Comparison of ENCODE assay signal across 7 mouse cellular contexts in genomic region chr19:23151651-23152070, GRCm38 (mm10). TPM values are rescaled to one million over a fixed set of nuclear protein-coding genes. Genes with fewer than 3 reads are reported as not detected.
DNase-seq lines count a peak whose midpoint lies in the region; ATAC-seq and TF ChIP-seq lines count a peak whose summit lies in the region.

No protein-coding gene starts in this region.

- TF ChIP-seq POLR2A in bone marrow macrophage, adult 2 months (IDR thresholded peaks at IDR 0.05; ENCODE audit: borderline replicate concordance, low read depth, low read length): no peak
- no peak for TF ChIP-seq POLR2A in spleen, adult 2 months (IDR thresholded peaks at IDR 0.05; ENCODE audit: low read depth, low read length)

- peak; percentile 51 for TF ChIP-seq CTCF in bone marrow macrophage, adult 2 months (IDR thresholded peaks at IDR 0.05; ENCODE audit: low read depth, low read length)
- peak; percentile 40; the same call in 1 of the 2 replicates for TF ChIP-seq CTCF in spleen, adult 2 months (IDR thresholded peaks at IDR 0.05; ENCODE audit: extremely low read depth, insufficient read depth, insufficient read length, insufficient replicate concordance)

- 0 out of 2 replicates have a peak, but pooled peaks cover 3% of the 10 kb centered on the region for H3K4me1 ChIP-seq in neural tube, embryonic 14.5 days (ENCODE audit: control insufficient read depth, insufficient read depth, low read length)
- H3K4me1 ChIP-seq in bone marrow macrophage, adult 2 months (ENCODE audit: control insufficient read depth, insufficient read depth, low read length): peaks cover 30% of the 10 kb centered on the region
- H3K4me1 ChIP-seq in liver, embryonic 15.5 days (replicated peaks): peaks cover 63% of the 10 kb centered on the region
- H3K4me1 ChIP-seq in spleen, adult 2 months (ENCODE audit: control insufficient read depth, insufficient read depth, insufficient read length): peaks cover 11% of the 10 kb centered on the region; the same call in 1 of the 2 replicates

- no peak overlapping the region for H3K4me2 ChIP-seq in neural tube, embryonic 14.5 days (ENCODE audit: low read depth, low read length)
- peak overlapping the region; percentile 71 for H3K4me2 ChIP-seq in liver, embryonic 15.5 days

- H3K9me3 ChIP-seq in neural tube, embryonic 14.5 days (ENCODE audit: control insufficient read depth, low read length): no peaks in the 10 kb centered on the region
- no peaks in the 10 kb centered on the region for H3K9me3 ChIP-seq in liver, embryonic 15.5 days (replicated peaks)

- ATAC-seq in neural tube, embryonic 14.5 days (ENCODE audit: low read depth): peak; percentile 41; the same call in 1 of the 2 replicates
- peak; percentile 63 for ATAC-seq in liver, embryonic 15.5 days (ENCODE audit: insufficient read depth)

- DNase-seq in neural tube, embryonic 10.5 days (ENCODE audit: extremely low spot score, low spot score): no peak
- peak; percentile 69 for DNase-seq in heart, postnatal 4 days
- DNase-seq in spleen, adult 2 months (ENCODE audit: low read depth in 1 of 2, low spot score in 2 of 2): peak; percentile 64 to 71
- DNase-seq in urinary bladder, postnatal 25 days (ENCODE audit: low spot score): no peak

- H3K36me3 ChIP-seq in neural tube, embryonic 14.5 days (ENCODE audit: control insufficient read depth, insufficient read depth, low read length): no peaks in the 10 kb centered on the region
- H3K36me3 ChIP-seq in liver, embryonic 15.5 days (replicated peaks): no peaks in the 10 kb centered on the region
- no peaks in the 10 kb centered on the region for H3K36me3 ChIP-seq in spleen, adult 2 months (ENCODE audit: control insufficient read depth, insufficient read depth, low read length)

- H3K27ac ChIP-seq in neural tube, embryonic 14.5 days (ENCODE audit: low read depth, low read length): no peak overlapping the region
- no peak overlapping the region for H3K27ac ChIP-seq in bone marrow macrophage, adult 2 months (ENCODE audit: insufficient read depth, low read depth, low read length)
- H3K27ac ChIP-seq in liver, embryonic 15.5 days (replicated peaks): peak overlapping the region; percentile 75
- H3K27ac ChIP-seq in spleen, adult 2 months (ENCODE audit: insufficient read depth, low read length): peak overlapping the region; percentile 41; the same call in 1 of the 2 replicates

- WGBS in neural tube, embryonic 14.5 days: 40% methylated on average over 11 of the region's 11 CpGs
- 11% methylated on average over 11 of the region's 11 CpGs for WGBS in liver, embryonic 15.5 days (ENCODE audit: insufficient replicate concordance)
- 16% methylated on average over 11 of the region's 11 CpGs for WGBS in spleen, adult 2 months

- no peaks in the 10 kb centered on the region for H3K27me3 ChIP-seq in neural tube, embryonic 14.5 days (ENCODE audit: control insufficient read depth, insufficient read depth, low read length)
- H3K27me3 ChIP-seq in liver, embryonic 15.5 days: no peaks in the 10 kb centered on the region
- no peaks in the 10 kb centered on the region for H3K27me3 ChIP-seq in spleen, adult 2 months (ENCODE audit: control insufficient read depth, insufficient read depth, low read length)

- H3K9ac ChIP-seq in neural tube, embryonic 14.5 days (replicated peaks; ENCODE audit: low read depth, low read length): no peak overlapping the region
- peak overlapping the region; percentile 30; the same call in 1 of the 2 replicates for H3K9ac ChIP-seq in liver, embryonic 15.5 days

- no peak overlapping the region for H3K4me3 ChIP-seq in neural tube, embryonic 14.5 days (ENCODE audit: low read depth, low read length)
- H3K4me3 ChIP-seq in bone marrow macrophage, adult 2 months (ENCODE audit: insufficient read depth, low read length): no peak overlapping the region
- peak overlapping the region; percentile 43 for H3K4me3 ChIP-seq in liver, embryonic 15.5 days (replicated peaks)
- peak overlapping the region; percentile 32; the same call in 1 of the 2 replicates for H3K4me3 ChIP-seq in spleen, adult 2 months (ENCODE audit: extremely low read depth, insufficient read depth, insufficient read length)

RNA-seq across cellular contexts. Expression of gene Klf9, which starts 10.6 kb away (rescaled TPM):
- 2.2 and 2.8 TPM in 2 replicates for polyA plus RNA-seq in neural tube, embryonic 14.5 days (2014; fragmentation: Nextera tagmentation; extraction: Ambion mirVana)
- polyA plus RNA-seq in bone marrow macrophage, adult 2 months (2012; ENCODE audit: insufficient read depth, insufficient read length, missing spikeins): 6.8 and 8.0 TPM in 2 replicates
- total RNA-seq in heart, postnatal 4 days (2021): 10 to 100 TPM; 26.9 to 27.3 TPM
- 1.1 and 1.3 TPM in 2 replicates for polyA plus RNA-seq in liver, embryonic 15.5 days (2015; fragmentation: Nextera tagmentation; extraction: Ambion mirVana)
- 6.3 and 9.2 TPM in 2 replicates for polyA plus RNA-seq in spleen, adult 2 months (2012; rRNA removed)

Comparison
In these comparisons a context has a peak if more than half of its experiments do, and no peak if none do; other contexts are left out.
1. H3K27ac ChIP-seq: peak in liver, embryonic 15.5 days (single experiment) and spleen, adult 2 months (single experiment); none in neural tube, embryonic 14.5 days (single experiment) and bone marrow macrophage, adult 2 months (single experiment).
2. H3K4me3 ChIP-seq: peak in liver, embryonic 15.5 days (single experiment) and spleen, adult 2 months (single experiment); none in neural tube, embryonic 14.5 days (single experiment) and bone marrow macrophage, adult 2 months (single experiment).
3. DNase-seq: peak in heart, postnatal 4 days (single experiment) and spleen, adult 2 months (2 of 2); none in neural tube, embryonic 10.5 days (single experiment) and urinary bladder, postnatal 25 days (single experiment).